Mouse (Mus musculus) lung, adult 18-20 months (tissue): Measurements from ENCODE around the gene Zic1.

Source experiments
- DNase-seq, 2 experiments: peaks; one replicate each; pipeline ENCODE4 v3.0.0; 2022; ENCODE audit warnings: mixed read lengths in 2 of 2

The Zic1 gene

DNA sequence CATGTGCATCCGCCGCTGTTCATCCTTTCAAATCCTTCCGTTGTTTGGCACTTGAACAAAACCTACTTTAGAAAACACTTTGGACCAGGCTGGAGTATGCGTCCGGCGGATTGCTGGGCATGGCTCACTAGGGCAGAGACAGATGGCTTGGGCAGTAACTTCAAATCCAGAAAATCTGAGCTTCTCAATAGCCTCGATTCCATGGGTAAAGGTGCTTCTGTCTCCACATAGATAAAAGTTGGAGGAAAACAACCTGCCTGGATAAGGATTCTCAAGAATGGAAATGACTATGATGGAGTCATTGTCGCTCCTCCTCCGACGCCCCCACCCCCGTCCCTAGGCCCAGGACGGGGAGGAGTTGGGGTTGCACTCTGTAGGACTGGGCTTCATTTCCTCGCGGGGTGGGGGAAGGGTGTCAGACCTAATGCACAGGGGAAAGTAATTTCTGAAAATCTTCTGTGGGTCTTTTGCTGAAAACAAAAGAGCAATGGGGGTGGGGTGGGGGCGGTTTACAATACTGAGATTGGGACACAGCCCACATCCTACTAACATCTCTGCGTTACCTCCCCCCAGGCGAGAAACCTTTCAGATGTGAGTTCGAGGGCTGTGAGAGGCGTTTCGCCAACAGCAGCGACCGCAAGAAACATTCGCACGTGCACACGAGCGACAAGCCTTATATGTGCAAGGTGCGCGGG lies 18.0 kb upstream of the Zic1 start:
- no peak for DNase-seq

DNA sequence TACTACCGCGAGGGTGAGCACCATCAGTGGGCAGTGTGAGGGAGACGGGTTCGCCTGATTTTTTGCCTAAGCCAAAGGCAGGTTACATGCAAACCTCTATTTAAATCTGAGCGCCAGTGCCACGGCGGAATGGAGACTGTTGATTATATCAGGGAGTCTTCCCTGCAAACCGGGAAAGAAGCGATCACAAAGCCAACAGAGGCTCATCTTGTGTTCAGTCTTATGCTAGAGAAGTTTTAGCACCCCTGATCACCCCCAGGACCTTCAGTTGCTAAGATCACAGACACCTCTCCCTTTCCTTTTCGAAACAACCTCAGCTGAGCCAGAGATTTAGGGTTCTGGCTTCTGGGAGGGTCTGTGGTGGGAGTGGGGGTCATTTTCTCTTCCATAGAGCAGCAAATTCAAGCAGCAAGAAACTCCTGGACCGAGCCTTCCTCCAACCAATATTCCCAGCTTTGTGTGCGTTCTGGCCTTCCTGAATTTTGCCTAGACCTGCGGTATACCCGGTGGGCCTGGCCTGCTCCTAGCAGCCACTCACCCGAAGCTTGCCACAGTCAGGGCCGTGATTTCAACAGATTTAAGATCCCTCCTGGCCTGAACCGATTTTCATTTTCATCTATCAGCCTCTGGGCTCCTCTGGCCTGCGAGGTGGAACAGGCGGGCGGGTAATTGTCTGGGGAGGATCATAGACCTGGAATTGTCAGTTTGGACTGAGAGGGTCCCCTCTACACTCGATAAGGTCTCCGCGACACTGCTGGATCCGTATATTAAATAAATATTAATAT lies 17.1 kb upstream of the Zic1 start:
- DNase-seq: no peak

DNA sequence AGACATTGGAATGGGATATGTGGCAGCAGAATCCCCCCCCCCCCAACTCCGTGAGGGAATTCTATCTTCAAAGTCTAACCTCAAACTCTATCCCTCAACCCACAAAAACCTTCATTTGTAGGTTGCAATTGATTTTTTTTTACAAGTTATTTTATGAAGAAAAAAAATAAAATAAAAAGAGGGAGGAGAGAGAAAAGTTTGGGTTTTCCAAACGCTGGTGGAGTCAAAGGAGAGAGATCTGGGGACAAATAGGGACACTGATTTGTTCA lies 16.4 kb upstream of the Zic1 start:
- no peak for DNase-seq

DNA sequence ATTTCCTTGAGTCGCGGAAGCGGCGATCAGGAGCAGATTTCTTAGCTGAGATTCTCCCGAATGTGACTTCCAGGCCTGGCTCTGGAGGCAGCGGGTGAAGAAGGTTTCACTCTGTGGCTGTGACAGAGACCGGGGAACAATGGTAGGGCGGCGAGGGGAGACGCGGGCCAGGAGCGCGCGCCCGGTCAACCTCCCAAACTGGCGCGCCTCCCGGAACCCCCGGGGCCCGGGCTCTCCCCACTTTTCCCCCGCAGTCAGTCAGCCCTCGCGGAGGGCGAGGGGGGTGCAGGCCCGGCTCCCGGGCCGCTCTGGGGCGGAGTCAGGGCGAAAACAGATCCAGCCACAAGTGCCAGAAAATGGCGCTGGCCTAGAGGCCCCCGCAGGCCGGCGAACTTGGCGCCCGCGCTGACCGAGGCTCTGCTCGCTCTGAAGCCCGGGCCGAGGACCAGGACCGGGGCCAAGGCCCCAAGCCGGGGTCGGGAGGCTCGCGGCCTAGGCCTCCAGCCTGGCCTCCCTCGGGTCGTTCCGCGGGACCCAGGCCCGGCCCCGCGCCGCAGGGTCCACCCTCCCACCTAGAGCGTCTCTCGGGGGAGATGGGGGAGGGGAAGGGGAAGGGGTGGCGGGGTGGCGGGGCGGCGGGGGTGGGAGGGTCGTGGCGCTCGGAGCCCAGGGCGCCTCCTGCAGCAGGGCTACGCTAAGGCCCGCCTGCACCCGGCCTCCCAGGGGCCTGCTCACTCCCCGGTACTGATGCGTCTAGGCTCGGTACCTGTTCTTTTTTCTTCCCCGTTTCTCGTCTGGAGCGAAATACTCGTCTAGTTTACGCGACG lies 15.9 kb upstream of the Zic1 start:
- no peak for DNase-seq

DNA sequence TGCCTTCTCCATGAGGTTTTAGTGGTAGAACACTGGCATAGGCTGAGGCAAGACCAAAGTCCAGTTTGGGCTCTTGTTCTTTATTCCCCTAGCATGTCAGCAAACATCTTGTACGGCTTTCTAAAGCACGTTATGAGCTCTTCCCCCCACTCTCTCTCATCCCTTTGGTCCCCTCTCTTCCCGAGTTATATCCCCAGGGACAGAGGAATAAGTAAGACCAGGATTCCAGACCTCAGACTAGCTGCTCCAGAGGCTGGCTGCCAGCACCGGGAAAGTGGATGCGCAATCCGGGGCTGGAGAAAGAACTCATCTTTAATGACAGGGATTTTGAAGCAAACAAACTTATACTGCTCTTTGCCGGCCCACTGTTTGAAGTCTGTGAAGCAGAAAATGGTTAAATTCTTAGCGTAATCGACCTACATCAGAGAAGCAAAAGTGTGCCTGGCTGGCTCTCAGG lies 14.9 kb upstream of the Zic1 start:
- DNase-seq: no peak

DNA sequence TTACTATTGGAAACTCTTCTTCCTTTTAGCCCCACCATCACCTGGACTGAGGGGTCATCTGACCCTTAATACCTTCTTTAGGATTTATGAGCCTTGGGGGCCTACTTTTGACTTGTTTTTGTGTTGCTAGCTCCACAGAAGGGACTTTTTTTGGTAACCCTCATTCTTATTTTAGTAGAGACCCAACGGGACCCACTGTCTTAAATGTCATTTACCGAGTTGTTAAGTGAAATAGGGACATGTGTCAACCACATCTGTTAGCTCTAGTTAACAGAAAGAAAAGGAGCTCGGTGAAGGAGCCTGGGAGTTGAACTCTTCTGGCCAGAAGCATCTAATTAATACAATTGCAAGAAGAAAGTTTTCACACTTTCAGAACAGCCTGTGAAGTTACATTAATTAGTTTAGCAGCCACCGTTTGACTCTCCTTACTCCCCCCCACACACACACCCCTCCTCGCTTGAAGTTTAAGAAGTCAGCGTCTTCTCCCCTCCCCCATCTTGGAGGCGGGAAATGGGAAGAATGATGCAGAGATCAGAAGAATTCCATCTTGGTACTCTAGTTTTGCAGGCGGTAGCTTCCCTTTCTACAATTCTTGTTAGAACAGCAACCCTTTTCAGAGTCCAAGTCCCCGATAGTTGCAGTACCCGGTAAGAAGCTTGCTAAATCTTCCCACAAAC lies 14.3 kb upstream of the Zic1 start:
- DNase-seq: no peak

DNA sequence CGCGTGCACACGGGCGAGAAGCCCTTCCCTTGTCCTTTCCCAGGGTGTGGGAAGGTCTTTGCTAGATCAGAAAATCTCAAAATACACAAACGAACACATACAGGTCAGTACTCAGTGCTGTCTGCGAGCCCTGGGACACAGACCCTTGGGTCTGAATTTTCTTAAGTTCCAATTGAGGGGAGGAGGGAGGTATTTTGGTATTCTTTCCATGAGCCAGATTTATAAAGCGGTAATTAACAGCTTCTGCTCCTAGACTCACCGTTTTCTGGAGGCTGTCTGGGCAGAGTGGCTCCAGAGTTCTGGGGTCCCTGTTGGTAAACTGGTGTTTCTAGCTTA lies 13.7 kb upstream of the Zic1 start:
- no peak for DNase-seq

DNA sequence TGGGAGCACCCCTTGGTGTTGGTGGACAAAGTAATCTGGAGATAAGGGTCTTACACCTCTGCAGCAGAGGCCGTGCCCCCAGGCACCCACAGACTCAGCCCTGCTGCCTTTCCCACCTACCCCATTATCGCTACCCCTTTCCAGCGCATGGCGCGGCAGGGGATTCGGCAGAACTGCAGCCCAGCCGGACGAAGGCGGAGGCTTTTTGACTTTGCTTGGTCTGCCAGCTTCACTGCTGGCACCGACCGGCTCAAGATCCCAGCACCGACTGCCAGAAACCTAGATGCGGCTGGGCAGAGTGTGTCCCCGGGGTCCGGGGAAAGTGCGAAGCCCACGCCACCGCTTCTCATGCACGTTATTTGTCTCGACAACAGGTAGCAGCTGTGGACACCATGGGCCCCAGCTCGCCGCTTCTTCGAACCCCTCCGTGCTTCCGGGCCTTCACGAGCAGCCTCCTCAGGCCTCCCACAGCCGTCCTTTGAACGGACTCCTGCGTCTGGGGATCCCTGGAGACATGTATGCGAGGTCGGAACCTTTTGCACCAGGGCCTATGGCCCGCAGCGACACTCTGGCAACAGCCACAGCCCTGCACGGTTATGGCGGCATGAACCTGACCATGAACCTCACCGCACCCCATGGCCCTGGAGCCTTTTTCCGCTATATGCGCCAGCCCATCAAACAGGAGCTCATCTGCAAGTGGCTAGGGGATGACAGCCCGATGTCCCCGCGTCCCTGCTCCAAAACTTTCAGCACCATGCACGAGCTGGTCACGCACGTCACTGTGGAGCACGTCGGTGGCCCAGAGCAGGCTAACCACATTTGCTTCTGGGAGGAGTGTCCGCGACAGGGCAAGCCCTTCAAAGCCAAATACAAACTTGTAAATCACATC lies 13.0 kb upstream of the Zic1 start:
- no peak for DNase-seq

DNA sequence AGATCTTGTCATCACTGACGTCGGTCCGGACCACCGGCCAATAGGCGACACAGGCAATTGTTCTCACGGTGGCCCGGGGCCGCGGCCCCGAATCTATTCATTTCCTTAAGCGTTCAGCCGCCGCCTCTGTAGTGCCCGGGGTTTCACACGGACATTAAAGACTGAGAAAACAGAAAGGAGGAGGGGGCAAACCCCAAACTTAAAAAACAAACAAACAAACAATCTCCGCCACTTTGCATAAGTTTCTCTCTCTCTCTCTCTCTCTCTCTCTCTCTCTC lies 12.2 kb upstream of the Zic1 start:
- no peak for DNase-seq

DNA sequence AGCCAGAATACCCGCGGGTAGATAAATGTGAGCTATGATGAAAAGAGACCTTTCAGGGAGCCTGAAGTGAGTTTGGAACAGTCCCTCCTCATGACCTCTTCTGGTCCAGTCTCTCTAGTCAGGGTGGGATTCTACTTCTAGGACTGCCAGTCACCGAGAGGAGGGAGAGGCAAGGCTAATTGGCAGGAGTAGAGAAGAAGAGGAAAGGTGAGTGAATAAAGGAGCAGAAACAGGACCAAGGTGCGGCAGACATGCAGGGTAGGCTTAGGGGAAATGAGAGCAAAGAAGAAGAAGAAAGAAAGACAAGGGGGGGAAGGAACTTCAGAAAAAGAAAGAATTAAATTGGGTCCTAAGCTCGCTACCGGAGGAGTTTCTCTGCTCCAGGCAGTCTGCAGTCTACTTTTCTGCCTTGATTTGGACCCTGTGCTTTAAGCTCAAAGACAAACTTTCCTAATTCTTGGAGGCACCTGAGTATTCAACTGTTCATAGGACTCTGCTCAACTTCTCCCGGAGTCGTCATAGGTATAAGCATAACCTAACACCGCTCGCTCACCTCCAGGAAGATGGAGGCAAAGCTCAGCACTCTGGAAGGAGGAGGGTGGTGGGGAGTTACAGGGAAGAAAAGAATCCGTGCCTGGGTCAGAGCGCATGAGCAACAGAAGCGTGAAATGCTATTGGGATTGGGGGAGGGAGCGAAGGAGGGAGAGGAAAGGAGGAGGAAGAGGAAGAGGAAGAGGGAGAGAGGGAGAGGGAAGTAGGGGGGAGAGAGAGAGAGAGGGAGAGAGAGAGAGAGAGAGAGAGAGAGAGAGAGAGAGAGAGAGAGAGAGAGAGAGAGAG lies 11.6 kb upstream of the Zic1 start:
- no peak for DNase-seq

DNA sequence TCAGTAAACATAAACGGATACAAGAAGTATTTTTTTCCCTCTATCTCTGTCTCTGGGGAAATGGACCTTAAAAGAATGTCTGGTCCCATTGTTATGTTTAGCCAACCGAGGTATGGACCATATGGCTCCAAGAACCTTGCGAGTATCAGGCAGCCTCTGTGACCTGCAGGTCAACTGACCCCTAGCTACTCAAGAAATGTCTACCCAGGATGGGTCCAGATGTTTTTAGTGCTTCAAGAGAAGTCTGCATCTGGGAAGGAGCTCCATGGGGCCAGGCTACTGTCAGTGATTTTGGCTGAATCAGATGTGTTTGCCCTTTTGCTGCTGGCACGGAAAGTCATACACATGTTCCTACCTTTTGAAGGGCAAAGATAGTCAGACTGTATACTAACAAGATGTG lies 9.1 kb upstream of the Zic1 start:
- DNase-seq: no peak

DNA sequence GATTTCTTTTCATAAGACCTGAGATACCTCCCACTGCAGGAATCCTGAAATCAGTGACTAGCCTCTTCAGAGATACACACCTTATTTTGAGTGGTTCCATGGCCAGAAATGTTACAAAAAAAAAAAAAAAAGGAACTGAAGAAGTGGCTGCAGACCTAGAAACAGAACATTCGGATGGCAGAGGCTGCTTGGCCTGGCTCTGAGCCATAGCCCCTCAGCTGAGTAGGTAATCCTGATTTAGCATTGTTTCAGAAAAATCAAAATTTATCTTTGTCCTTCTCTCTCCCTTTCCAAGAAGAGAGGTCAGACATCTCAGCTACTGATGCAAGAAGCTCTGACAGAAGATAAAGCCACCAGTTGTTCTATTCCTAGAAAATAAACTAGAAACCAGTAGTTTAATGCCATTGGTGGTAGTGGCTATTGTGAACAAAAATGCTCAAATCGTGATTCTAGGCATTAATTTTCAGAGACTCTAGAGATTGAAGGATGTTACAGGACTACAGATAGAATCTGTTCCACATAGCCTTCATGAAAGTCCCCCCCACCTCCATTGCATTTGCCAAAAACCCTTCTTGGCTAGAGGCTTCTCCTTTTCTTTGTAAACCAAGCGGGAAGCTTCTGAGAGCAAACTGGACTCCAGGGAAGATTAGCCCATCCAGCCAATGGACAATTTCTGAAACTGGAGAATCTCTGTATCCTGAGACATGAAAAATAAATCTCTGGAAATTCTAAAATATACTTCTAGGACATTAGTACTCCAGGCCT lies 8.4 kb upstream of the Zic1 start:
- DNase-seq: no peak

DNA sequence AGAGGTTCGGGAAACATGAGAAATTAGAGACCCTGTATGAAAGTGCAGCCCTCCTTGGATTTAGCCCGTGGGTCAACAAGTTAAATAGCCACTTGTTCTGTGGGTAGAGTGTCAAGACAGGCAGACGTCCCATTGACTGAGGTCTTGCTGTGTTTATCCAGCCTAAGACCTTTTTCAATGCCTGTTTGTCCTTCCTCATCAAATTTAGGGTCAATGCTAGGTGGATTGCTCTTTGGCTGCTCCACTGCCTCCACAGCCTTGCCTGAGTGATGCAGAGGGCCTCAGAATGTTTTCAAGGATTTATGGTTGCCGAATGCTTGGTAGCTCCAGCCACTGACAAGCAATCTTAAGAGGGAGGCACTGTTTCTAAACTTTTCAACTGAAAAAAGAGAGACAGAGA lies 6.0 kb upstream of the Zic1 start:
- DNase-seq: no peak

DNA sequence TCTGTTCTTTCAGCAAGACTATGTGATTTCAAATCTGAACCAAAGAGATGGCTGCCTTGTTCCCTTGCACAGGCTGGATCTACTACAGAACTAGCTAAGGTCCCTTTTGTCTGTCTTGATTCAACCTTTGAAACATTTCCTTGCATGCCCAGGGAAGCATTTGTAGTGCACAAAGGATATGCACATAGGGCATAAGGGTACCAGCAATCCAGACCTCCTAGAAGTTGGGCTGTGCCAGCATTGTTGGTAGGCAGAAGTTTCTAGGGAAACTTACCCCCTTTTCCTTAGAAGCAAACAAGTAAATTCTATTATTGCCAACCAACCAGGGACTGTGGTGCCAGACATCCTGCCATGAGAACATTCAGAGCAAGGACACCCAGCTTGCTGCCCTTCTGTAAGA lies 5.4 kb upstream of the Zic1 start:
- DNase-seq: no peak

DNA sequence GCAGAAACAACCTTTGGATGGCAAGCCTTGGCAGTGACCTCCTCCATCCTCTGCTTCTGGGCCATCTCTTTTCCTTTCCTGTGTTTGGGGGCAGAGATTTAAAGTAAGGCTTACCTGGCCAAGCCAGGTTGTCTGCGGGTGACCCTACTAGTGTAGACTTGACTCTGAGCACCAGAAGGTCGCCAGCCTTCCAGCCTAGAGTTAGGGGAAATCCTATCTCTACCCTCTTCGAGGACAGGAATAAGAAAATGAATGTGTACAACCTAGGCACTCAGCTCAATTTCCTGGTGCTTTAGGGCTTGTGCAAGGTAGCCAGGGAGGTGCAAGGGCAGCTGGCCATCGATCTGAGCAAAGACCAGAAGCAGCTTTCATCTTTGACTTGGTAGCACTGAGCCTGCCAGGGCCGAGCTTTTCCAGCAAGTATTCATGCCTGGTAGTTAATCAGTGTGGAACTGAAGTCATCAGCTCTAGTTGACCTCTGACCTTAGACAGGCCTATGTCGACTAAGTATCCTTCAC lies 4.6 kb upstream of the Zic1 start:
- DNase-seq: no peak

DNA sequence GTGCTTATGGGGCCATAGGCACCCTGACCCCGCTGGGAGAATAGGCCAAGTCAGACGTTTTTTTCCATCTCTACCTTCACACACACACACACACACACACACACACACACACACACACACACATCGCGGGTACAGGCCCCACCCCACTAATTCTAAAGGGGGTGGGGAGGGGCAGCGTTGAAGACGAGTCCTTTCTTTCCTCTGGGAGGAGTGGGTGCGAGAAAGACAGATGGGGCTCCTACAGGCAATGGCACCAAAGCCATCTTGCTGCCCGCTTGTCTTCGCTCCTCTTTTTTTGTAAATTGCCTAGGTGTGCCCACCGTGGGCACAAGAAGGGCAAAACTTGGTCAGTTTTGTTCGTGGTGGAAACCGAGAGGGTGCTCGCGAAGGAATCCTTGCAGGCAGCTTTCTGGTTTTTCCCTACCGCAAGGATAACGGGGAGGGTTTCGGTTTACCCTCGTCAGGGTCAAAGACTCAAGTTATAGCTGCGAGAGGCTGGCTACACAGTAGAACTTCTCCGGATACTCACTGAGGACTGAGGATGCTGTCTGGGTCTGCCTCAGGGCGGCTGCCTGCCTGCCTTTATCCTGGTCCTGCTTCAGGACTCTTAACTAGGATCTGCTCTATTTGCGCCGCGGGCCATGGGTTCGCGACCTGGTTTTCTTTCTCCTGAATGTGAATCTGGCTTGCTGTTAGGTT lies 3.8 kb upstream of the Zic1 start:
- DNase-seq: no peak

DNA sequence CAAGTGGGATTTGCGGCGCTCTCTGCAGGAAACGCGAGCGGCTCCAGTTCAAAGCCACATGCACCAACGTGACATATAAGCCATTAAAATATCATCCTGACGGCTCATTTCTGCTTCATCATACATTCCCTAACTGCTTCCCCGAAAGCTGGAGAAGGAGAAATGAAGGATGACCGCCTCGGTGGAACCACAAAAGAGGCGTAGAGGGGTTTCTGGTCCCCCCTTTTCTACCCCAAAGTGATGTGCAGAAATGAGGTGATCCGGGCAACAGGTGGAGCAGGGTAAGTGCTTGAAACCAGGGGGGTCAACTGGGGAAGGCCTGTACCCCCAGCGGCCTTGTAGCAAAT lies 3.3 kb upstream of the Zic1 start:
- DNase-seq: no peak

DNA sequence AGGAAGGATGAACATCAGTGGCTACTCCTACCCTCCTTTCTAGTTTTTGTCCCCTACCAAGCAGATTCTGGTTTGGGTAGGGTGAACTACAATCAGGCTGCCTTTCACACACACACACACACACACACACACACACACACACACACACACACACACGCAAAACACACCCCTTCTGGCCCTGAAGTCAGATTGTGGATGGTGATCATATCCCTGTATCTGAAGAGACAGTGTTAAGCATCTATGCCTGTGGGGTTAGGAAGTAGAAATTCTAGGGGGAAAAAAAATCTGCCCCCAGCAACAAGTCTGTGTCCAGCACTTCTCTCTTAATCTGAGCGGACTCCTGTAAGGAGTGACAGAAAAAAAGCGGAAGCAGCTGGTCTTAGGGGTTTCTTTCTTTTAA lies 2.5 kb upstream of the Zic1 start:
- DNase-seq: no peak

DNA sequence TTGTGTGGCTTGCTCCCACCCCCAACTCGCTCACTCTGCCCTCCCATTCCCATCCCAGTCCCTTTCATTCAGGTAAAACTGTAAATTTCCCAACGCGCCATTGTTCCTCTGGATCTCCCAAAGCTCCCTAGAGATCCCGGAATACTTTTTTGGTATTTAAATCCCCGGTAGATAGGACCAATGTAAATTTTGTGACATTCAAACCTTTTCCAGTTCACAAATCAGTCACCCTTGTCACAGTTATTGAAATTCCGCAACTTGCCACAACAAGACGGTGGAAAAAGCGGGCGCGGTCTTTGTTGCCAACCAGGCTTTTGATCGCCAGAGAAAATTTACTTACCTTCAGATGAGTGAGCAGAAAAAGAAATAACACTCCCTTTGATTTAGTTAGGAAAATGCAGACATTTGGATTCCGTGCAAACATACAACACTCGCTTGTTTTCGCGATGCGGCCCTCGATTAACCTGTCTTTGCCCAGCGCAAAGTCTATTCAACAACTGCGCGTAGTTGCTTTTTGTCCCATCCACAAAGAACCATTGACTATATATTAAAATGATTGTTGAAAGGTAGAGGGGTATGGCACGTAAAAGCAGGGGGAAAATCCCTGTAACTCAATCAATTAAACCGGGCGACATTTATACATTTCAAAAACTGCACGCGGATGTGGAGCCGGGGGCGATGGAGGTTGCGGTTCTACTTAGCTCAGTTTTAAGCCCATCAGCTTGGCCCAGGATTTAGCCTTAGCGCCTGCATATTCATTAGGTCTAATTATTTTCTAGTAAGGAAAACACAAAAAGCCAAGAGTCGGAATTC lies 1.6 kb upstream of the Zic1 start:
- no peak for DNase-seq
